Mouse (Mus musculus) activated CD4-positive, CD25-positive, alpha-beta regulatory T cell (primary cell): ENCODE results near the gene Dnal4. TPM values are rescaled to one million over a fixed set of nuclear protein-coding genes. Genes with fewer than 3 reads are reported as not detected.

ENCODE experiments used
- polyA plus RNA-seq, 2 experiments: library from polyadenylated mRNA; unstranded; fragments of 100-300 nt; shearing (Covaris generic); gene quantifications; one replicate each; pipeline ENCODE4 v1.2.1; 2017

Dnal4 gene
- 1 to 10 TPM; 8.6 to 9.9 TPM for polyA plus RNA-seq

GRCm38 (mm10) chr15:79777749-79778148 is at the start of gene Dnal4:
Gene Dnal4, minus strand, starts transcription at chr15:79777849.

GRCm38 (mm10) chr15:79804352-79805071 is 26.9 kb upstream of the Dnal4 start, which contains the start of gene Nptxr:
Gene Nptxr, minus strand, starts transcription at chr15:79804766.

GRCm38 (mm10) chr15:79741921-79742705 is 35.5 kb downstream of the Dnal4 start, which contains the start of gene Sun2:
Gene Sun2, minus strand, starts transcription at chr15:79742536.

Other genes with a start within 250 kb of the Dnal4 start
- 10 to 100 TPM; 31.1 to 53.5 TPM for gene Ddx17, start 231.1 kb downstream of the Dnal4 start, polyA plus RNA-seq
- gene Dmc1, start 172.7 kb downstream of the Dnal4 start, polyA plus RNA-seq, result under 1 TPM; 0.22 to 0.47 TPM
- gene Fam227a, start 118.9 kb downstream of the Dnal4 start, polyA plus RNA-seq, result under 1 TPM; 0.06 to 0.53 TPM
- gene Cby1, start 118.7 kb downstream of the Dnal4 start, polyA plus RNA-seq, result 10 to 100 TPM; 12.4 to 12.5 TPM
- 100 to 1,000 TPM; 225 to 260 TPM for gene Tomm22, start 107.0 kb downstream of the Dnal4 start, polyA plus RNA-seq
- 10 to 100 TPM; 18.0 to 24.0 TPM for gene Josd1, start 89.9 kb downstream of the Dnal4 start, polyA plus RNA-seq
- gene Gtpbp1, start 87.0 kb downstream of the Dnal4 start, polyA plus RNA-seq, result 10 to 100 TPM; 78.3 to 90.4 TPM
- 10 to 100 TPM; 64.0 to 69.2 TPM for gene Sun2, start 35.3 kb downstream of the Dnal4 start, polyA plus RNA-seq
- under 1 TPM; 0.12 to 0.29 TPM for gene Nptxr, start 26.9 kb upstream of the Dnal4 start, polyA plus RNA-seq
- not detected for gene Npcd, start 56.4 kb upstream of the Dnal4 start, polyA plus RNA-seq
- 10 to 100 TPM; 19.6 to 32.8 TPM for gene Cbx6, start 56.8 kb upstream of the Dnal4 start, polyA plus RNA-seq
- 100 to 1,000 TPM; 406 to 436 TPM for gene Apobec3, start 113.8 kb upstream of the Dnal4 start, polyA plus RNA-seq
- gene Cbx7, start 193.3 kb upstream of the Dnal4 start, polyA plus RNA-seq, result 100 to 1,000 TPM in 1 of 2 experiments, 10 to 100 TPM in 1; 77.1 to 109 TPM
- 1 to 10 TPM in 1 of 2 experiments, under 1 TPM in 1; 0.38 to 1.7 TPM for gene Pdgfb, start 237.1 kb upstream of the Dnal4 start, polyA plus RNA-seq